Mouse (Mus musculus) forebrain, embryonic 11.5 days (tissue): ENCODE measurements at regions not wholly inside any gene's neighbourhood (a gene's known extent, or its start where the extent isn't known, plus 50 kb on each side); places are given as distances from the start of the nearest gene placed in this dataset.

ENCODE experiments used
- ATAC-seq: fragments of 200-750 bp; cut with Nextera tagmentation; replicated peaks from 2 replicates; pipeline ENCODE4 v1.8.0; 2017; ENCODE audit warnings: moderate TSS enrichment; ENCODE audit not compliant: low FRiP score
- DNase-seq: peaks from one replicate; pipeline ENCODE4 v3.0.0-alpha.2; 2017; ENCODE audit warnings: low spot score
- H3K27ac ChIP-seq: fragments of 300-500 bp; sonication (generic); 2 replicates; pipeline ENCODE4 v1.5.1; 2014; ENCODE audit warnings: low read depth, low read length
- H3K27me3 ChIP-seq: fragments of 300-500 bp; sonication (generic); 2 replicates; pipeline ENCODE4 v1.6.1; 2014; ENCODE audit warnings: mild to moderate bottlenecking, low read length, mixed read lengths; ENCODE audit not compliant: control insufficient read depth, insufficient read depth
- H3K36me3 ChIP-seq: fragments of 300-500 bp; sonication (generic); 2 replicates; pipeline ENCODE4 v1.6.1; 2014; ENCODE audit warnings: mild to moderate bottlenecking, low read length, moderate library complexity, mixed read lengths; ENCODE audit not compliant: control insufficient read depth, insufficient read depth
- H3K4me1 ChIP-seq: fragments of 300-500 bp; sonication (generic); replicated peaks from 2 replicates; pipeline ENCODE4 v1.6.1; 2014; ENCODE audit warnings: low read length, mixed read lengths; ENCODE audit not compliant: control insufficient read depth, insufficient read depth
- H3K4me2 ChIP-seq: fragments of 300-500 bp; sonication (generic); 2 replicates; pipeline ENCODE4 v1.6.1; 2014; ENCODE audit warnings: low read depth, mild to moderate bottlenecking, low read length, moderate library complexity, mixed read lengths; ENCODE audit not compliant: severe bottlenecking
- H3K4me3 ChIP-seq: fragments of 300-500 bp; sonication (generic); 2 replicates; pipeline ENCODE4 v1.5.1; 2014; ENCODE audit warnings: low read depth, low read length
- H3K9ac ChIP-seq: fragments of 300-500 bp; sonication (generic); 2 replicates; pipeline ENCODE4 v1.6.1; 2014; ENCODE audit warnings: low read length
- H3K9me3 ChIP-seq: fragments of 300-500 bp; sonication (generic); 2 replicates; pipeline ENCODE4 v1.6.1; 2016; ENCODE audit warnings: low read length, mixed read lengths; ENCODE audit not compliant: control insufficient read depth
- WGBS: fragments of 180-500 bp; shearing (Covaris S2); extraction: QIAGEN DNeasy Blood & Tissue Kit; methylation state at CpG from one replicate; pipeline ENCODE4 v1.1.7; 2014; 5-methylcytosine and 5-hydroxymethylcytosine counted together

DNA sequence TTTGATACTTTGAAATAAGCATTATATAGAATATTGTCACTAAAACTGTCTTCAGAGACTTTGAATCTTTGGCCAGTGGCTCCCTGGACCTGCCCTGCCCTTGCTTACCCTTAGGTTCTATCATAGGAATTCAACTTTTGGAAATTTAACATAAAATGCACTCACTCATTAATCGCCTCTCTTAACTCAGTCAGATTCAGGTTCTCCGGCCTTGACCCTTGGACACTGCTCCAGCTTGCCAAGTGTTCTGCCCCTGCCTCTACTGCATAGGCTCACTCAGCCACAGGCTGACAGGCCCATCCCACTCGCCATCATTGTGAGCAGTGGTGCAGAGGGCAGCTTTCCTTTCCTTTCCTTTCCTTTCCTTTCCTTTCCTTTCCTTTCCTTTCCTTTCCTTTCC lies 50.2 kb upstream of the Irx2 start:
- DNase-seq = no peak
- Histone ChIP-seq H3K36me3 (no peaks in the 10 kb centered on the region), H3K9ac (no peak overlapping the region), H3K27ac (no peak overlapping the region), H3K4me2 (no peak overlapping the region), H3K27me3 (no peaks in the 10 kb centered on the region), H3K4me3 (no peak overlapping the region), H3K9me3 (no peaks in the 10 kb centered on the region; the same call in 1 of the 2 replicates), H3K4me1 (no peaks in the 10 kb centered on the region)
- ATAC-seq = no peak
- WGBS = 89% methylated on average over 3 of the region's 3 CpGs
